ENCODE assay signal across 9 mouse cellular contexts in genomic region chr3:77198265-77198664, GRCm38 (mm10).
A peak's percentile ranks its signal among the peaks of the same experiment; 100 is the strongest.
DNase-seq lines count a peak whose midpoint lies in the region; ATAC-seq lines count a peak whose summit lies in the region.
"Had no signal": no experiment of that assay in that cellular context is flagged by ENCODE, and none has a peak within 500 bp of the region (broad histone marks: within the 10 kb centered on the region; RNA-seq: fewer than 3 reads in every experiment).

No protein-coding gene starts in this region.

- ATAC-seq in erythroblast, adult 5-6 weeks (replicated peaks; ENCODE audit: low FRiP score, poor library complexity, severe bottlenecking) = no peak

- peak; percentile 10 for DNase-seq in gastrocnemius, adult 18-20 months (ENCODE audit: low spot score)
- DNase-seq in gastrocnemius, postnatal 25 days = no peak
- DNase-seq in layer of hippocampus, postnatal 10 days (ENCODE audit: low spot score in 2 of 2) = peak; percentile 5 to 12
- DNase-seq in layer of hippocampus, postnatal 25 days (ENCODE audit: extremely low spot score in 1 of 2, low spot score in 1 of 2) = no peak
- DNase-seq in kidney, postnatal 10 days = peak; percentile 69
- DNase-seq in retina, embryonic 14.5 days (ENCODE audit: low spot score) = peak; percentile 19
- DNase-seq in thymus, postnatal 14 days = no peak
- DNase-seq: adrenal gland, postnatal 36 days had no signal

Comparison
In these comparisons a context has a peak if more than half of its experiments do, and no peak if none do; other contexts are left out.
1. DNase-seq: peak in gastrocnemius, adult 18-20 months (single experiment), layer of hippocampus, postnatal 10 days (2 of 2), kidney, postnatal 10 days (single experiment) and retina, embryonic 14.5 days (single experiment); none in gastrocnemius, postnatal 25 days (single experiment), layer of hippocampus, postnatal 25 days (0 of 2) and thymus, postnatal 14 days (single experiment).